Mouse (Mus musculus): Measurements from ENCODE around the gene Tmcc1. TPM values are rescaled to one million over a fixed set of nuclear protein-coding genes. Genes with fewer than 3 reads are reported as not detected.

The Tmcc1 gene
- polyA plus RNA-seq, 1 experiment, result 56.1 TPM

GRCm38 (mm10) chr6:115975606-115976005 lies 217.7 kb downstream of the Tmcc1 start:
- no peak for TF ChIP-seq CTCF (IDR thresholded peaks at IDR 0.05; ENCODE audit: borderline replicate concordance, extremely low read depth, insufficient read depth, insufficient read length)
- no peak for TF ChIP-seq POLR2A (IDR thresholded peaks at IDR 0.05; ENCODE audit: borderline replicate concordance, extremely low read depth, insufficient read depth, insufficient read length, poor library complexity, severe bottlenecking)
- no peak for DNase-seq (ENCODE audit: low read depth)

GRCm38 (mm10) chr6:115973881-115974662 lies 219.2 kb downstream of the Tmcc1 start:
- no peak for TF ChIP-seq CTCF (IDR thresholded peaks at IDR 0.05; ENCODE audit: borderline replicate concordance, extremely low read depth, insufficient read depth, insufficient read length)
- no peak for DNase-seq (ENCODE audit: low read depth)

- no peak for DNase-seq (ENCODE audit: low read depth)
- TF ChIP-seq CTCF (IDR thresholded peaks at IDR 0.05; ENCODE audit: borderline replicate concordance, extremely low read depth, insufficient read depth, insufficient read length) (no peak), POLR2A (IDR thresholded peaks at IDR 0.05; ENCODE audit: borderline replicate concordance, extremely low read depth, insufficient read depth, insufficient read length, poor library complexity, severe bottlenecking) (no peak)
These were observed 220.0 kb downstream of the Tmcc1 start for GRCm38 (mm10) chr6:115973139-115973875.

GRCm38 (mm10) chr6:115972083-115972764 lies 221.1 kb downstream of the Tmcc1 start:
- TF ChIP-seq POLR2A (IDR thresholded peaks at IDR 0.05; ENCODE audit: borderline replicate concordance, extremely low read depth, insufficient read depth, insufficient read length, poor library complexity, severe bottlenecking) (no peak), CTCF (IDR thresholded peaks at IDR 0.05; ENCODE audit: borderline replicate concordance, extremely low read depth, insufficient read depth, insufficient read length) (no peak)
- DNase-seq (ENCODE audit: low read depth), result no peak

GRCm38 (mm10) chr6:115971273-115972060 lies 221.8 kb downstream of the Tmcc1 start:
- peak; percentile 78 for DNase-seq (ENCODE audit: low read depth)
- TF ChIP-seq POLR2A (IDR thresholded peaks at IDR 0.05; ENCODE audit: borderline replicate concordance, extremely low read depth, insufficient read depth, insufficient read length, poor library complexity, severe bottlenecking) (no peak), CTCF (IDR thresholded peaks at IDR 0.05; ENCODE audit: borderline replicate concordance, extremely low read depth, insufficient read depth, insufficient read length) (no peak)

GRCm38 (mm10) chr6:115969952-115970351 lies 223.3 kb downstream of the Tmcc1 start:
- DNase-seq (ENCODE audit: low read depth), result no peak
- TF ChIP-seq CTCF (IDR thresholded peaks at IDR 0.05; ENCODE audit: borderline replicate concordance, extremely low read depth, insufficient read depth, insufficient read length) (no peak), POLR2A (IDR thresholded peaks at IDR 0.05; ENCODE audit: borderline replicate concordance, extremely low read depth, insufficient read depth, insufficient read length, poor library complexity, severe bottlenecking) (no peak)

GRCm38 (mm10) chr6:115969103-115969502 lies 224.2 kb downstream of the Tmcc1 start:
- TF ChIP-seq POLR2A (IDR thresholded peaks at IDR 0.05; ENCODE audit: borderline replicate concordance, extremely low read depth, insufficient read depth, insufficient read length, poor library complexity, severe bottlenecking), result no peak
- DNase-seq (ENCODE audit: low read depth), result no peak

GRCm38 (mm10) chr6:115968700-115969099 lies 224.6 kb downstream of the Tmcc1 start:
- no peak for TF ChIP-seq POLR2A (IDR thresholded peaks at IDR 0.05; ENCODE audit: borderline replicate concordance, extremely low read depth, insufficient read depth, insufficient read length, poor library complexity, severe bottlenecking)
- no peak for TF ChIP-seq CTCF (IDR thresholded peaks at IDR 0.05; ENCODE audit: borderline replicate concordance, extremely low read depth, insufficient read depth, insufficient read length)
- DNase-seq (ENCODE audit: low read depth), result no peak

Other genes with a start within 250 kb of the Tmcc1 start
- not detected in 2 replicates for gene H1foo, start 248.5 kb downstream of the Tmcc1 start, polyA plus RNA-seq (2012; rRNA removed)
- gene Plxnd1, start 198.5 kb downstream of the Tmcc1 start, polyA plus RNA-seq (2012; rRNA removed), result 34.7 and 38.5 TPM in 2 replicates
- gene Washc2, start 14.6 kb upstream of the Tmcc1 start, polyA plus RNA-seq (2012; rRNA removed), result 103 and 105 TPM in 2 replicates
- gene Zfand4, start 70.7 kb upstream of the Tmcc1 start, polyA plus RNA-seq (2012; rRNA removed), result 6.5 and 7.7 TPM in 2 replicates
- 166 and 169 TPM in 2 replicates for gene March8, start 144.5 kb upstream of the Tmcc1 start, polyA plus RNA-seq (2012; rRNA removed)